Mouse (Mus musculus) limb, embryonic 11.5 days (tissue): ENCODE data around the gene Vps41. TPM values are rescaled to one million over a fixed set of nuclear protein-coding genes. Genes with fewer than 3 reads are reported as not detected.

Experiments used
- ATAC-seq: fragments of 200-750 bp; cut with Nextera tagmentation; 2 replicates; pipeline ENCODE4 v1.8.0; 2017; ENCODE audit warnings: low read depth; ENCODE audit not compliant: insufficient number of reproducible peaks, low FRiP score, low TSS enrichment
- DNase-seq: peaks from one replicate; pipeline ENCODE4 v3.0.0-alpha.2; 2015; ENCODE audit warnings: low spot score
- H3K27ac ChIP-seq: fragments of 300-500 bp; sonication (generic); replicated peaks from 2 replicates; pipeline ENCODE4 v1.5.1; 2014; ENCODE audit warnings: low read depth, mild to moderate bottlenecking, low read length
- H3K27me3 ChIP-seq: fragments of 300-500 bp; sonication (generic); 2 replicates; pipeline ENCODE4 v1.6.1; 2014; ENCODE audit warnings: mild to moderate bottlenecking, low read length, mixed read lengths; ENCODE audit not compliant: control insufficient read depth, insufficient read depth
- H3K36me3 ChIP-seq: fragments of 300-500 bp; sonication (generic); 2 replicates; pipeline ENCODE4 v1.6.1; 2014; ENCODE audit warnings: mild to moderate bottlenecking, low read length, moderate library complexity, mixed read lengths; ENCODE audit not compliant: control insufficient read depth, insufficient read depth
- H3K4me1 ChIP-seq: fragments of 300-500 bp; sonication (generic); 2 replicates; pipeline ENCODE4 v1.6.1; 2014; ENCODE audit warnings: low read length, mixed read lengths; ENCODE audit not compliant: control insufficient read depth, insufficient read depth
- H3K4me2 ChIP-seq: fragments of 300-500 bp; sonication (generic); 2 replicates; pipeline ENCODE4 v1.6.1; 2014; ENCODE audit warnings: low read depth, mild to moderate bottlenecking, moderate library complexity; ENCODE audit not compliant: severe bottlenecking
- H3K4me3 ChIP-seq: fragments of 300-500 bp; sonication (generic); 2 replicates; pipeline ENCODE4 v1.5.1; 2014; ENCODE audit warnings: low read depth, low read length
- H3K9ac ChIP-seq: fragments of 300-500 bp; sonication (generic); 2 replicates; pipeline ENCODE4 v1.6.1; 2014; ENCODE audit warnings: mild to moderate bottlenecking, low read length
- H3K9me3 ChIP-seq: fragments of 300-500 bp; sonication (generic); 2 replicates; pipeline ENCODE4 v1.6.1; 2016; ENCODE audit warnings: low read length; ENCODE audit not compliant: control insufficient read depth
- WGBS: fragments of 180-500 bp; shearing (Covaris S2); extraction: QIAGEN DNeasy Blood & Tissue Kit; methylation state at CpG from one replicate; pipeline ENCODE4 v1.1.7; 2014; 5-methylcytosine and 5-hydroxymethylcytosine counted together
- polyA plus RNA-seq: library from polyadenylated mRNA; unstranded; fragments of >200 nt; fragmentation: Nextera tagmentation; extraction: Ambion mirVana; gene quantifications from 2 replicates; pipeline ENCODE4 v1.2.1, GENCODE M21; 2014

Vps41 gene
- polyA plus RNA-seq, 1 experiment from 2014 or later: 70.4 TPM

GRCm38 (mm10) chr13:18744266-18744652, 27.2 kb downstream of the Vps41 start:
- 88% methylated on average over 4 of the region's 4 CpGs for WGBS
- no peaks in the 10 kb centered on the region for H3K9me3 ChIP-seq
- no peak overlapping the region for H3K9ac ChIP-seq
- no peaks in the 10 kb centered on the region for H3K4me1 ChIP-seq
- H3K4me3 ChIP-seq: no peak overlapping the region
- H3K27me3 ChIP-seq: no peaks in the 10 kb centered on the region
- peaks cover 3% of the 10 kb centered on the region; the same call in 1 of the 2 replicates for H3K36me3 ChIP-seq
- ATAC-seq (no peak), DNase-seq (no peak)
- no peak overlapping the region for H3K27ac ChIP-seq
- no peak overlapping the region for H3K4me2 ChIP-seq

- H3K9ac ChIP-seq: no peak overlapping the region
- DNase-seq (no peak), ATAC-seq (no peak)
- 81% methylated on average over 3 of the region's 3 CpGs for WGBS
- no peaks in the 10 kb centered on the region for H3K27me3 ChIP-seq
- no peak overlapping the region for H3K27ac ChIP-seq
- no peaks in the 10 kb centered on the region for H3K9me3 ChIP-seq
- H3K4me3 ChIP-seq: no peak overlapping the region
- no peaks in the 10 kb centered on the region for H3K4me1 ChIP-seq
- no peaks in the 10 kb centered on the region for H3K36me3 ChIP-seq
- no peak overlapping the region for H3K4me2 ChIP-seq
Observed at GRCm38 (mm10) chr13:18757958-18758357, 40.9 kb downstream of the Vps41 start.

GRCm38 (mm10) chr13:18759361-18760056, 42.4 kb downstream of the Vps41 start:
- H3K27me3 ChIP-seq: no peaks in the 10 kb centered on the region
- no peaks in the 10 kb centered on the region for H3K36me3 ChIP-seq
- DNase-seq (no peak), ATAC-seq (no peak)
- H3K4me3 ChIP-seq: no peak overlapping the region
- H3K27ac ChIP-seq: no peak overlapping the region
- H3K9me3 ChIP-seq: no peaks in the 10 kb centered on the region
- WGBS: 88% methylated on average over 5 of the region's 5 CpGs
- no peaks in the 10 kb centered on the region for H3K4me1 ChIP-seq
- H3K9ac ChIP-seq: no peak overlapping the region
- no peak overlapping the region for H3K4me2 ChIP-seq

- H3K36me3 ChIP-seq: no peaks in the 10 kb centered on the region
- no peak overlapping the region for H3K27ac ChIP-seq
- H3K4me1 ChIP-seq: no peaks in the 10 kb centered on the region
- H3K9ac ChIP-seq: no peak overlapping the region
- H3K27me3 ChIP-seq: no peaks in the 10 kb centered on the region
- ATAC-seq (no peak), DNase-seq (no peak)
- no peak overlapping the region for H3K4me3 ChIP-seq
- no peaks in the 10 kb centered on the region for H3K9me3 ChIP-seq
- no peak overlapping the region for H3K4me2 ChIP-seq
- WGBS: 67% methylated on average over 1 of the region's 1 CpGs
Observed at GRCm38 (mm10) chr13:18761452-18761851, 44.4 kb downstream of the Vps41 start.

- 31% methylated on average over 2 of the region's 2 CpGs for WGBS
- H3K9me3 ChIP-seq: no peaks in the 10 kb centered on the region
- H3K4me3 ChIP-seq: no peak overlapping the region
- H3K27me3 ChIP-seq: no peaks in the 10 kb centered on the region
- no peak overlapping the region for H3K27ac ChIP-seq
- no peak overlapping the region for H3K4me2 ChIP-seq
- no peaks in the 10 kb centered on the region for H3K4me1 ChIP-seq
- no peak for ATAC-seq
- H3K9ac ChIP-seq: no peak overlapping the region
- no peaks in the 10 kb centered on the region for H3K36me3 ChIP-seq
- no peak for DNase-seq
Observed at GRCm38 (mm10) chr13:18767893-18768292, 50.8 kb downstream of the Vps41 start.

- DNase-seq: no peak
- no peak overlapping the region for H3K4me2 ChIP-seq
- WGBS: 74% methylated on average over 3 of the region's 3 CpGs
- H3K9ac ChIP-seq: no peak overlapping the region
- H3K4me3 ChIP-seq: no peak overlapping the region
- no peaks in the 10 kb centered on the region for H3K36me3 ChIP-seq
- H3K4me1 ChIP-seq: no peaks in the 10 kb centered on the region
- H3K9me3 ChIP-seq: no peaks in the 10 kb centered on the region
- H3K27me3 ChIP-seq: no peaks in the 10 kb centered on the region
- no peak for ATAC-seq
- H3K27ac ChIP-seq: no peak overlapping the region
Observed at GRCm38 (mm10) chr13:18768495-18768894, 51.4 kb downstream of the Vps41 start.

- Histone ChIP-seq H3K9ac (no peak overlapping the region), H3K27ac (no peak overlapping the region), H3K4me3 (no peak overlapping the region), H3K27me3 (no peaks in the 10 kb centered on the region), H3K36me3 (no peaks in the 10 kb centered on the region), H3K4me1 (no peaks in the 10 kb centered on the region), H3K4me2 (no peak overlapping the region), H3K9me3 (no peaks in the 10 kb centered on the region)
- DNase-seq: no peak
- WGBS: 91% methylated on average over 8 of the region's 8 CpGs
- no peak for ATAC-seq
Observed at GRCm38 (mm10) chr13:18773437-18774198, 56.5 kb downstream of the Vps41 start.

GRCm38 (mm10) chr13:18781250-18781649, 64.2 kb downstream of the Vps41 start:
- WGBS: 87% methylated on average over 2 of the region's 2 CpGs
- Histone ChIP-seq H3K4me1 (no peaks in the 10 kb centered on the region), H3K9me3 (no peaks in the 10 kb centered on the region), H3K27me3 (no peaks in the 10 kb centered on the region), H3K27ac (no peak overlapping the region), H3K4me2 (no peak overlapping the region), H3K36me3 (no peaks in the 10 kb centered on the region), H3K4me3 (no peak overlapping the region), H3K9ac (no peak overlapping the region)
- DNase-seq (no peak), ATAC-seq (no peak)
